Mouse (Mus musculus) heart, postnatal 0 days (tissue): Measurements from ENCODE around the gene Zcchc14. TPM values are rescaled to one million over a fixed set of nuclear protein-coding genes. Genes with fewer than 3 reads are reported as not detected.

Source experiments
- ATAC-seq: fragments of 200-750 bp; cut with Nextera tagmentation; 2 replicates; pipeline ENCODE4 v1.8.0; 2017; ENCODE audit warnings: low read depth, moderate number of reproducible peaks, moderate library complexity; ENCODE audit not compliant: insufficient read depth
- DNase-seq: peaks from one replicate; pipeline ENCODE4 v3.0.0-alpha.2; 2016; ENCODE audit warnings: low spot score
- H3K27ac ChIP-seq: fragments of 300-500 bp; sonication (generic); 2 replicates; pipeline ENCODE4 v1.5.1; 2014; ENCODE audit warnings: low read depth, mild to moderate bottlenecking
- H3K27me3 ChIP-seq: fragments of 300-500 bp; sonication (generic); 2 replicates; pipeline ENCODE4 v1.6.1; 2014; ENCODE audit warnings: low read length, mixed read lengths; ENCODE audit not compliant: control insufficient read depth, insufficient read depth
- H3K36me3 ChIP-seq: fragments of 300-500 bp; sonication (generic); replicated peaks from 2 replicates; pipeline ENCODE4 v1.6.1; 2014; ENCODE audit warnings: low read length, mixed read lengths; ENCODE audit not compliant: control insufficient read depth, insufficient read depth
- H3K4me1 ChIP-seq: fragments of 300-500 bp; sonication (generic); 2 replicates; pipeline ENCODE4 v1.6.1; 2014; ENCODE audit warnings: antibody characterized with exemption; ENCODE audit not compliant: control insufficient read depth, insufficient read depth
- H3K4me2 ChIP-seq: fragments of 300-500 bp; sonication (generic); 2 replicates; pipeline ENCODE4 v1.6.1; 2014; ENCODE audit warnings: low read depth, mild to moderate bottlenecking, low read length, moderate library complexity
- H3K4me3 ChIP-seq: fragments of 300-500 bp; sonication (generic); 2 replicates; pipeline ENCODE4 v1.5.1; 2014; ENCODE audit warnings: low read depth, low read length
- H3K9ac ChIP-seq: fragments of 300-500 bp; sonication (generic); replicated peaks from 2 replicates; pipeline ENCODE4 v1.6.1; 2014; ENCODE audit warnings: low read depth, low read length, mixed read lengths
- H3K9me3 ChIP-seq: fragments of 300-500 bp; sonication (generic); replicated peaks from 2 replicates; pipeline ENCODE4 v1.6.1; 2016; ENCODE audit warnings: low read length; ENCODE audit not compliant: control insufficient read depth
- CTCF ChIP-seq: IDR thresholded peaks from 2 replicates; pipeline ENCODE4 v1.5.1; 2016; ENCODE audit warnings: antibody characterized with exemption, control low read depth, low read depth
- EP300 ChIP-seq: IDR thresholded peaks from 2 replicates; pipeline ENCODE4 v1.6.1; 2016; ENCODE audit warnings: antibody characterized with exemption, low read depth
- WGBS: fragments of 180-500 bp; shearing (Covaris S2); extraction: QIAGEN DNeasy Blood & Tissue Kit; methylation state at CpG from one replicate; pipeline ENCODE4 v1.1.7; 2014; 5-methylcytosine and 5-hydroxymethylcytosine counted together
- polyA plus RNA-seq: library from polyadenylated mRNA; unstranded; fragments of >200 nt; fragmentation: Nextera tagmentation; extraction: Ambion mirVana; gene quantifications from 2 replicates; pipeline ENCODE4 v1.2.1, GENCODE M21; 2015
- total RNA-seq: library from RNA; depleted of rRNA; stranded (reverse); fragments of >200 nt; gene quantifications from 2 replicates; pipeline ENCODE4 v1.2.3, GENCODE M21; 2014; ENCODE audit warnings: low replicate concordance

The Zcchc14 gene
- total and polyA plus RNA-seq, 2 experiments from 2014 or later = 5.6 to 18.1 TPM

GRCm38 (mm10) chr8:121577751-121578675, 74.7 kb downstream of the Zcchc14 start:
- DNase-seq (no peak), ATAC-seq (peak; percentile 1; the same call in 1 of the 2 replicates)
- 3% methylated on average over 40 of the region's 44 CpGs for WGBS
- Histone ChIP-seq H3K36me3 (no peaks in the 10 kb centered on the region), H3K4me2 (peak overlapping the region; percentile 91), H3K27ac (peak overlapping the region; percentile 70), H3K27me3 (no peaks in the 10 kb centered on the region), H3K4me3 (peak overlapping the region; percentile 73), H3K9ac (peak overlapping the region; percentile 73), H3K4me1 (peaks cover 19% of the 10 kb centered on the region), H3K9me3 (no peaks in the 10 kb centered on the region)
- TF ChIP-seq CTCF = no peak
- no peak for TF ChIP-seq EP300

DNA sequence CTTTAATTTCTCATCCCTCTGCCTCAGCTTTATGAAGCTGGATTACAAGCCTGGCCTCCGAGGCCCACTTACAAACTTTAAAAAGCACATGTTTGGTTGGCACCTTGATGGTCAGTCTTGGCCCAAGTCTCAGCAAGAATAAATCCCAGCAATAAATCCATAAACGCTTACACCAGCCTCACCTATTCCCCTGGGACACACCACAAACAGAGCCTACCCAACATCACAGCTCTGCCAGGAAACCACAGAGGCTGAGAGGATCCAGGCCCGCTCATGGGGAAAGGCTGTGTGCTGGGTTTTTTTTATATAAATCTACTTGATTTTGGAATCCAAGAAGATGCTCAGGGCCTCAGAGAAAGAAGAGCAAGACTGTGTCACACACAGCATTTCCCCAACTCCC, 77.0 kb downstream of the Zcchc14 start:
- Histone ChIP-seq H3K9me3 (no peaks in the 10 kb centered on the region), H3K4me2 (no peak overlapping the region), H3K27ac (no peak overlapping the region), H3K27me3 (no peaks in the 10 kb centered on the region), H3K9ac (no peak overlapping the region), H3K4me1 (peaks cover 22% of the 10 kb centered on the region), H3K36me3 (no peaks in the 10 kb centered on the region), H3K4me3 (no peak overlapping the region)
- TF ChIP-seq CTCF (no peak), EP300 (no peak)
- ATAC-seq (no peak), DNase-seq (no peak)
- WGBS = 82% methylated on average over 3 of the region's 3 CpGs

GRCm38 (mm10) chr8:121573275-121573674, 79.4 kb downstream of the Zcchc14 start:
- no peak overlapping the region for H3K4me3 ChIP-seq
- TF ChIP-seq CTCF = no peak
- TF ChIP-seq EP300 = no peak
- DNase-seq (peak; percentile 46), ATAC-seq (peak; percentile 66)
- no peak overlapping the region for H3K9ac ChIP-seq
- H3K36me3 ChIP-seq = no peaks in the 10 kb centered on the region
- H3K27me3 ChIP-seq = no peaks in the 10 kb centered on the region
- H3K27ac ChIP-seq = peak overlapping the region; percentile 19; the same call in 1 of the 2 replicates
- 17% methylated on average over 3 of the region's 3 CpGs for WGBS
- no peak overlapping the region for H3K4me2 ChIP-seq
- H3K4me1 ChIP-seq = peaks cover 22% of the 10 kb centered on the region
- no peaks in the 10 kb centered on the region for H3K9me3 ChIP-seq

GRCm38 (mm10) chr8:121572121-121572520, 80.6 kb downstream of the Zcchc14 start:
- TF ChIP-seq EP300 (no peak), CTCF (no peak)
- 77% methylated on average over 7 of the region's 7 CpGs for WGBS
- Histone ChIP-seq H3K9ac (no peak overlapping the region), H3K9me3 (no peaks in the 10 kb centered on the region), H3K27ac (no peak overlapping the region), H3K27me3 (no peaks in the 10 kb centered on the region), H3K4me2 (no peak overlapping the region), H3K4me1 (peaks cover 15% of the 10 kb centered on the region), H3K36me3 (no peaks in the 10 kb centered on the region), H3K4me3 (no peak overlapping the region)
- no peak for ATAC-seq
- DNase-seq = no peak

DNA sequence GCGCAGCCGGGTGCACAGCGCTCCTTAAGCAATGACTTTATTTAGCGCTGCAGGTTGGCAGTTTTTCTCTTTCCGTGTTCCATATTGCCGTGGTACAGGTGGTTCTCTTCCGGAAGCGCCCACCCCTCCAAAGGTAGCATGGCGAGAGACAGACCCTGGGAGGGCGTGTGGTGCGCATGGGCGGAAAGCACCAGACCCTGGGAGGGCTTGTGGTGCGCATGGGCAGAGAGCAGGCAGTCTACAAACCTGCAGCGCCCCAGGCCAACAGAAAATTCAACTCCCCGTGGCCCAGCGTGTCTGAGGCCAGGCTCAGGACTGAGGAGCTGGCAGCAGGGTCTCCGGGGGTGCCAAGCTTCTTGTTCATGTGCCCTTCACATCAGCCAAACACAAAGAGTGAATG, 81.9 kb downstream of the Zcchc14 start:
- no peak for ATAC-seq
- H3K9ac ChIP-seq = no peak overlapping the region
- 81% methylated on average over 17 of the region's 17 CpGs for WGBS

More for the DNA sequence above, 81.9 kb downstream of the Zcchc14 start:
- H3K27me3 ChIP-seq = no peaks in the 10 kb centered on the region
- DNase-seq = no peak
- H3K4me2 ChIP-seq = peak overlapping the region; percentile 12; the same call in 1 of the 2 replicates
- no peaks in the 10 kb centered on the region for H3K36me3 ChIP-seq
- no peaks in the 10 kb centered on the region for H3K9me3 ChIP-seq
- TF ChIP-seq CTCF = no peak
- TF ChIP-seq EP300 = no peak
- H3K4me3 ChIP-seq = no peak overlapping the region
- no peak overlapping the region for H3K27ac ChIP-seq
- H3K4me1 ChIP-seq = peaks cover 9% of the 10 kb centered on the region; the same call in 1 of the 2 replicates
